Mouse (Mus musculus) left cerebral cortex, postnatal 4 days (tissue): Measurements from ENCODE around the gene Slc13a3. TPM values are rescaled to one million over a fixed set of nuclear protein-coding genes. Genes with fewer than 3 reads are reported as not detected.

Source experiments
- DNase-seq: peaks from one replicate; pipeline ENCODE4 v3.0.0-alpha.2; 2022
- intact Hi-C: fragments of 180-260 bp; cut with DNase I; formaldehyde crosslinking; loops from one replicate; pipeline ENCODE4 v1.15.1; 2025
- total RNA-seq, 2 experiments: library from RNA; stranded (reverse); gene quantifications; 2 replicates each; pipeline ENCODE4 v1.2.3; 2021

Slc13a3 gene
- total RNA-seq, 2 experiments from 2014 or later = 13.0 to 14.2 TPM

DNA sequence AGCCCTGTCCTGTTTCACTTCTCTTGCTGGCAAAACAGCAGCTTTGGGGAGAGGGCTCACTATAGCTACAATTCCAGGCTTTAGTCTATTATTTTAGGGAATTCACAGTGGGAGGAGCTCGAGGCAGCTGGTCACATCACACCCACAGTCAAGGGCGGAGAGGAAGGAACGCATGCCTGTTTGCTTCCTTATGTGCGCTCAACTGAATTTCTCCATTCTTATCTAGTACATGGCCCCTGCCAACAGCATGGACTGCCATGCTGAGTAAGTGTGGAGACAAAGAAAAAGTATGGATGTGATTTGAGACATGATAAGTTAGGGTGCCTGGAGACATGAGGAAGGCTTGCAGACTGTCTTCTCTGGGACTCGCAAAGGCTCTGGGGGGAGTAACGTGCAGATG is 11.1 kb upstream of the Slc13a3 start:
- no peak for DNase-seq
- intact Hi-C loops = loop anchor here (10.0 kb wide), 2 partner anchors 119 to 409 kb away; partner anchors contain the start of gene Zfp663

DNA sequence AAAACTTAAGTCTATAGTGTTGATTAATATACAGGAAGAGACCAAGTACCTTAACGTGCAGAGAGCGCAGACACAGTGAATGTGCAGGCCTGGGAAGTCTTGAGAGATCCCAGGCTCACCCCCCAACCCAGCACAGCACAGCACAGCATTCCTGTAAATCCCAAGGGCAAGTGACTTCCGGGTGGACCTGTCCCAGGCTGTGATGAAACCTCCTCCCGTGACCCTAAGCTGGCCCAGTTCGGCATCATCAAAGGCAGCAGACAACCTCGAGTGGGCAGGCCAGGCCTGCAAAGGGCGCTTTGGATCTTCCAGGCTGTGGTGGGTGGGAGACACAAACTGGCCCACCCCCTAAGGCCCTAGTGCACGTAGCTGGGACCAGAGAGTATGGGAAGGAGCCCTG is 9.0 kb upstream of the Slc13a3 start:
- no peak for DNase-seq
- intact Hi-C loops = loop anchor here (10.0 kb wide), 2 partner anchors 117 to 407 kb away; partner anchors contain the start of gene Zfp663

DNA sequence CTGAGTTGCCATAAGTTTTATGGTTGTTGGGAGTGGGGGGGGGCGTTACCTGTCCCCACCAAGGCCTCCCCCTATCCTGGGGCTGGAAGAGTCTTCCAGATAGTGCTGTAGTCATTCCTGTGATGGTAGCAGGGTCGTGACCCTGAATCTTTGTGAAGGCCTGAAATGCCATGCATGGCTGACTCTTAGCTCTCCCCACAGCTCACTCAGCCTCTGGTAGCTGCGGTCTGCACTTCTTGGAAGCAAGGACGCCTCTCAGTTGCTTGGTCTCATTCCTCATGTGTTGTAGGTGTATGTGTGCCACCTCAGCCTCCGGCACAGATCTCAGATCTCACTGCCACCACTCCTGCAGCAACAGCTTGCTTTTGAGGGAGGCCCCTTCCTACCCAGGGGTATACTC is 2.8 kb upstream of the Slc13a3 start:
- intact Hi-C loops = no loop called here
- no peak for DNase-seq

- intact Hi-C loops = no loop called here
- DNase-seq = no peak
Observed at GRCm38 (mm10) chr2:165475412-165475811, 2.4 kb upstream of the Slc13a3 start.

DNA sequence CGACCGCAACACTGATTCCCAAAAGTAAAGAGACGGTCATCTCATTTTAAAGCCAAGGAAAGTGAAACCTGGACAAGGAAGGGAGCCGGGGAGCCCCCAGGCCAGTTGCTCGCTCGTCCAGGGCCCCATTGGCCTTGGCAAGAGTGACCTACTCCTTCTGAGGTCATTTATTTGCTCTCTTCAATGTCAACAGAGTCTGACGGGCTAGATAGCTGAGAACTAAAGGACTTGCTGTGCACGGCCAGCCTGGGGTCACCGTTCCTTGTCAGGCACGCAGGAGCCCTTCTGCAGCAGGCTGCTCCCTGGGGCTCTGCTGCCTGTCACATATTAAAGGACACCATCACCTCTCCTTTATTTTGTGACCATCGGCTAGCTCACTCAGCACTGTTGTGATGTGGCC is 1.1 kb downstream of the Slc13a3 start:
- intact Hi-C loops = no loop called here
- no peak for DNase-seq

DNA sequence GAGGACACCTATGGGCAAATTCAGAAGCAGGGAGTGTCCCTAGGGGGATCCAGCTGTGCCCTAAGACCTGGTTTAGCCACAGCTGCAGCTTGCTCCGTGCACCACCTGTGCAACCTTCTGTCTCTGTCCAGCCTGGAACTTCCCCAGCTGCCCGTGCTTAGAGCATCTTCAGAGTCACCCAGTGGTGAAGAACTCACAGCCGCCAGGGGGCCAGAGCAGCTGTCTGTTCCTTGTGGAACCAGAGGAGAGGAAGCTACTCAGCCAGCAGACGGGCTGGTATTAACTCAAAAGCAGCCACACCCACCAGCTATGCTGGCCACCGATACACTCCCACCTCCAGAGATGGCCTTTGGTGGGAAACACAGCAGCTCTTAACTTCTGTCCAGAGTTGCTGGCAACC is 2.9 kb downstream of the Slc13a3 start:
- no peak for DNase-seq
- intact Hi-C loops = no loop called here

GRCm38 (mm10) chr2:165467824-165468452 is 5.1 kb downstream of the Slc13a3 start:
- DNase-seq = no peak
- intact Hi-C loops = no loop called here

GRCm38 (mm10) chr2:165459663-165460062 is 13.4 kb downstream of the Slc13a3 start:
- DNase-seq = no peak
- intact Hi-C loops = no loop called here

- DNase-seq = no peak
- intact Hi-C loops = no loop called here
Observed at GRCm38 (mm10) chr2:165458189-165458588, 14.8 kb downstream of the Slc13a3 start.

DNA sequence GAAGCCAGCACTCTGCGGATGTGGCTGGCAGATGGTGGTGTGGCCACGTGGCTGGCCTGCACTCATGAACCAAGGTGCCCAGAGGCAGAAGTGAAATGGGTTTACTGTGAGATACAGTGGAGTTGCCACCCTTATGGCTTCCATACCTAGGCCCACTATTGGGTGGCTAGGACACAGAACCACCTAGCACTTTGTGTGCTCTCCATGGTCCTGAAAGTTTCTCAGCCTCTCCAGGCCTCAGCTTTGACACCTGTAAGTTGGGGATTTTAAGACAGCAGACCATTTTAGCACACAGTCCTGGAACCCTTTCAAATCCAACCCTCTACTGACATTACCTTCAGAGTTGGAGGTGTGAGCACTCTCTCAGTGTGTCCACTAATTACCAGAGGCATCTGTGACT is 16.3 kb downstream of the Slc13a3 start:
- no peak for DNase-seq
- intact Hi-C loops = no loop called here

GRCm38 (mm10) chr2:165452730-165453693 is 20.0 kb downstream of the Slc13a3 start:
- DNase-seq = no peak
- intact Hi-C loops = no loop called here

- intact Hi-C loops = no loop called here
- DNase-seq = no peak
Observed at GRCm38 (mm10) chr2:165448475-165448874, 24.6 kb downstream of the Slc13a3 start.

GRCm38 (mm10) chr2:165444861-165445260 is 28.2 kb downstream of the Slc13a3 start:
- no peak for DNase-seq
- intact Hi-C loops = no loop called here

- peak; percentile 43 for DNase-seq
- intact Hi-C loops = no loop called here
Observed at GRCm38 (mm10) chr2:165442981-165443380, 30.0 kb downstream of the Slc13a3 start.

DNA sequence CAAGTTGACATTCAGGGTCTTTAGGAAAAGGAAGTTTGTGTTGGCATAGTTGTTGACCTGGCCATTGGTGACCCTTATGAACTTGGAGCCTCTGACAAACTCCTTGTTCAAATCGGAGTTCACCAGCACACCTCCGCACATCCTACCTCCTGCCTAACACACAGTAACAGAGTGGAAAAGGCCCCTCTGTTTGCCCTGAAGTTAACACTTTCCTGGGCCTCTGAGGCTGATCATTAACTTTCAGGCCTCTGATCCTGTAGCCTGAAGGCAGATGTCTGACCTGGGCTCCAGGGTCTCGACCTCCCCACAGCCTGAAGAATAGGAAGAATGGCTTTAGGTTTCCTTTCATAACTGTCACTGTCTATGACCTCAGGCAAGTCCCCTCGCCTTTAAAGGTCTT is 31.4 kb downstream of the Slc13a3 start:
- intact Hi-C loops = no loop called here
- no peak for DNase-seq

- DNase-seq = no peak
- intact Hi-C loops = no loop called here
Observed at GRCm38 (mm10) chr2:165439613-165440012, 33.4 kb downstream of the Slc13a3 start.

DNA sequence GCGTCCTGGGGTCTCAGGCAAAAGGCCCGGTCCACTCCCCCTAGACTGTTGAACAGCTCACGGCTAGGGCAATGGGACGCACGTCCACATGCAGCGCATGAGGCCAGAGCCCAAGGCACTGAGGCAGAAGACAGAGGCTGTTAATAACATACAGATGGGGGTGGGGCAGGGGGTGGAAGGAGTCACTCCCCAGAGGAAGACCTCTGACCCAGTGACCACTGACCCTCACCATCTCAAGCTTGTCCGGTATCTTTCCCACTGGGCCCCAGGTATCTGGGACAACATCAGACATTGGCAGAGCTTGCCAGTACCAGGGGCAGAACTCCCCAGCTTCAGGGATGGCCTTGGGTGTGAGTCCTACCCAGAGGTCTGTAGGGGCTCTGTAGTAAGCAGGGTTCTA is 34.1 kb downstream of the Slc13a3 start:
- DNase-seq = no peak
- intact Hi-C loops = no loop called here

DNA sequence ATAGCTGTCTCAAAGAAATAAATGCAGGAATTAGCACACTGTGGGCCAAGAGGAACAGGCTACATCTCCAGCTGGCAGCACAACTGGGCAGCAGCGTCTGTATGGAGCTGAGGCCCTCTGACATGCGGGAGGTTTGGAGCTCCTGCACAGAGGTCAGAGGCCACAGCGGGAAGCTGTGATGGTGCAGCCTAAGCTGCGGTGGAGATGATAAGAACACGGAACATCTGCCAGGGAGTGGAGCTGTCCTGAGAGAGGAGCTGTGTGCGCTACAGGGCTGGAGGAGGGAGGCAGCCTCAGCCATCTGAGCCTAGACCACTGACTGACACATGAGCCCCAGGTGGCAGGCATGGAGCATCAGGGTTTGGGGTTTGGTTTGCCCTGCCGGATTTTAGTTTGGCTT is 44.3 kb downstream of the Slc13a3 start:
- no peak for DNase-seq
- intact Hi-C loops = no loop called here

DNA sequence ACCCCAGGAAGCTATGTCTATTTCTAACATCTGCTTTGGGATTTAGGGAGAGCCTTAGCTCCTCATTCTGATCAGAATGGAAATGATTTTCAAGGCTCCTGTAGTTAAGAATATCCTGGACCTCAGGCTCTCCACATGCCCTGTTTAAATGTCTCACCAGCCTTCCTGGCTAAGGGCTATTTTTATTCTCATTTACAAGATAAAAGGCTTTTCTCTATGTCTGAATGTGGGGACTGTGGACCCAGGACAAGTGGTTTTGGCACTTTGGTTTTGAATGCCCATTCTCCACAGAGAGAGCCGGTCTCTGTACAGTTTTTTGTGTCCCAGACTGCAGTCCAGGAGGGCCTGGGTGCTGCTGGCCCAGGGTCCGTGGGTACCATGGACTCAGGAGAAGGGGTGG is 52.8 kb downstream of the Slc13a3 start:
- intact Hi-C loops = no loop called here
- DNase-seq = no peak

- intact Hi-C loops = no loop called here
- peak; percentile 52 for DNase-seq
Observed at GRCm38 (mm10) chr2:165419670-165420111, 53.3 kb downstream of the Slc13a3 start.

DNA sequence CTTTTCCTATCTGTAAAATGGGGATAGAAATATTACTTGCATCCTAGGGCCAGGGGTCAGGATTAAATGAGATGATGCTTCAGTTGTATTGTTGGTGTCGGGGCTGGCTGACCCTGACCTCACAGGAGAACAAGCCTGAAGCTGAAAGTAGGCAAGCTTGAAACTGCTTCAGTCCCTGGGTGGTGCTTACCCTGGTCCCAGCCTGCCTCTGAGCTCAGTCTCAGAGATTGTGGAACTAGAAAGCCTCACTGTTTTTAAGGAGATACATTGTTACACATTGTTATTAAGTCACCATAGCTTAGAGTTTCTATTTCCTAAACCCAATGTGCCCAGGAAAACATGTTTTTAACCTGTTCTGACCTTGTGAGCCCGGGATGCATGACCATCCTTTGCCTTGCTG is 54.5 kb downstream of the Slc13a3 start:
- no peak for DNase-seq
- intact Hi-C loops = no loop called here

GRCm38 (mm10) chr2:165417291-165417690 is 55.7 kb downstream of the Slc13a3 start:
- peak; percentile 92 for DNase-seq
- intact Hi-C loops = no loop called here
